Mouse (Mus musculus) thymus, adult 2 months (tissue): ENCODE results near the gene Atp12a.

Source experiments
- CTCF ChIP-seq: fragments of 200-500 bp; IDR thresholded peaks from 2 replicates; pipeline ENCODE4 v1.5.1; 2012; ENCODE audit warnings: mild to moderate bottlenecking, control low read depth, low read length, moderate library complexity, borderline replicate concordance; ENCODE audit not compliant: control insufficient read depth, poor library complexity, insufficient read depth; ENCODE audit errors: extremely low read depth
- POLR2A ChIP-seq: fragments of 200-500 bp; IDR thresholded peaks from 2 replicates; pipeline ENCODE4 v1.6.1; 2012; ENCODE audit warnings: mild to moderate bottlenecking, low read length, control low read depth, moderate library complexity; ENCODE audit not compliant: control insufficient read depth, poor library complexity, insufficient read depth; ENCODE audit errors: extremely low read depth

GRCm38 (mm10) chr14:56377745-56378144 is 12.9 kb downstream of the Atp12a start:
- TF ChIP-seq CTCF (no peak), POLR2A (no peak)
